Mouse (Mus musculus) limb, embryonic 14.5 days (tissue): Measurements from ENCODE around the gene Jpt2. TPM values are rescaled to one million over a fixed set of nuclear protein-coding genes. Genes with fewer than 3 reads are reported as not detected.
"Not testable (repeated sequence)": the region's sequence is repeated elsewhere in the genome, so short reads cannot be mapped to it uniquely, and the experiment has no call there.

Source experiments
- ATAC-seq: fragments of 200-750 bp; cut with Nextera tagmentation; 2 replicates; pipeline ENCODE4 v1.8.0; 2017; ENCODE audit warnings: low read depth, moderate number of reproducible peaks, moderate TSS enrichment; ENCODE audit not compliant: low FRiP score
- DNase-seq: peaks from one replicate; pipeline ENCODE4 v3.0.0-alpha.2; 2015; ENCODE audit warnings: low spot score
- H3K27ac ChIP-seq: fragments of 300-500 bp; sonication (generic); replicated peaks from 2 replicates; pipeline ENCODE4 v1.5.1; 2014; ENCODE audit warnings: low read depth, mild to moderate bottlenecking, low read length, moderate library complexity, mixed read lengths
- H3K27me3 ChIP-seq: fragments of 300-500 bp; sonication (generic); 2 replicates; pipeline ENCODE4 v1.6.1; 2014; ENCODE audit warnings: low read length, mixed read lengths; ENCODE audit not compliant: control insufficient read depth, insufficient read depth
- H3K36me3 ChIP-seq: fragments of 300-500 bp; sonication (generic); 2 replicates; pipeline ENCODE4 v1.6.1; 2014; ENCODE audit warnings: mild to moderate bottlenecking, low read length, moderate library complexity, mixed read lengths; ENCODE audit not compliant: control insufficient read depth, insufficient read depth
- H3K4me1 ChIP-seq: fragments of 300-500 bp; sonication (generic); 2 replicates; pipeline ENCODE4 v1.6.1; 2014; ENCODE audit warnings: antibody characterized with exemption, low read length, mixed read lengths; ENCODE audit not compliant: control insufficient read depth, insufficient read depth
- H3K4me2 ChIP-seq: fragments of 300-500 bp; sonication (generic); replicated peaks from 2 replicates; pipeline ENCODE4 v1.6.1; 2014; ENCODE audit warnings: low read depth, mild to moderate bottlenecking, low read length, moderate library complexity; ENCODE audit not compliant: severe bottlenecking
- H3K4me3 ChIP-seq: fragments of 300-500 bp; sonication (generic); replicated peaks from 2 replicates; pipeline ENCODE4 v1.5.1; 2014; ENCODE audit warnings: low read length
- H3K9ac ChIP-seq: fragments of 300-500 bp; sonication (generic); 2 replicates; pipeline ENCODE4 v1.6.1; 2014; ENCODE audit warnings: mild to moderate bottlenecking, low read depth, low read length, moderate library complexity; ENCODE audit not compliant: severe bottlenecking
- H3K9me3 ChIP-seq: fragments of 300-500 bp; sonication (generic); 2 replicates; pipeline ENCODE4 v1.6.1; 2016; ENCODE audit warnings: low read length; ENCODE audit not compliant: control insufficient read depth
- POLR2A ChIP-seq: fragments of 200-500 bp; IDR thresholded peaks from 2 replicates; pipeline ENCODE4 v1.8.0; 2012; ENCODE audit warnings: inconsistent platforms, mild to moderate bottlenecking, moderate library complexity, borderline replicate concordance; ENCODE audit not compliant: insufficient read depth, insufficient read length; ENCODE audit errors: extremely low read depth
- WGBS: fragments of 180-500 bp; shearing (Covaris S2); extraction: QIAGEN DNeasy Blood & Tissue Kit; methylation state at CpG from one replicate; pipeline ENCODE4 v1.1.7; 2014; 5-methylcytosine and 5-hydroxymethylcytosine counted together
- polyA plus RNA-seq, 2 experiments: library from polyadenylated mRNA; depleted of rRNA in 1 of 2; stranded (reverse) in 1 of 2; unstranded in 1 of 2; fragments of >200 nt; fragmentation: Nextera tagmentation in 1 of 2; extraction: Ambion mirVana in 1 of 2; gene quantifications; 2 replicates each; pipeline versions ENCODE4 v1.2.1 to v1.2.3; 2012 to 2014

Gene Jpt2
- polyA plus RNA-seq, 2 experiments = 89.6 to 98.7 TPM

GRCm38 (mm10) chr17:24960852-24961715 lies 595 bp upstream of the Jpt2 start:
- DNase-seq = no peak
- peak overlapping the region; percentile 86; the same call in 1 of the 2 replicates for H3K9ac ChIP-seq

GRCm38 (mm10) chr17:24959371-24959770 lies 1.1 kb downstream of the Jpt2 start:
- Histone ChIP-seq H3K9me3 (no peaks in the 10 kb centered on the region), H3K4me2 (peak overlapping the region; percentile 67), H3K9ac (peak overlapping the region; percentile 86), H3K27ac (peak overlapping the region; percentile 87; the same call in 1 of the 2 replicates), H3K36me3 (peaks cover 51% of the 10 kb centered on the region), H3K4me3 (peak overlapping the region; percentile 90), H3K4me1 (peaks cover 14% of the 10 kb centered on the region), H3K27me3 (no peaks in the 10 kb centered on the region)
- WGBS = 57% methylated on average over 8 of the region's 8 CpGs
- TF ChIP-seq POLR2A = no peak
- DNase-seq (no peak), ATAC-seq (no peak)

More at GRCm38 (mm10) chr17:24960852-24961715, 595 bp upstream of the Jpt2 start:
- 13% methylated on average over 21 of the region's 21 CpGs for WGBS
- no peaks in the 10 kb centered on the region for H3K9me3 ChIP-seq
- ATAC-seq = peak; percentile 24
- peaks cover 51% of the 10 kb centered on the region for H3K36me3 ChIP-seq
- H3K4me2 ChIP-seq = peak overlapping the region; percentile 67
- peak overlapping the region; percentile 90 for H3K4me3 ChIP-seq
- no peak for TF ChIP-seq POLR2A
- H3K27ac ChIP-seq = no peak overlapping the region
- H3K4me1 ChIP-seq = peaks cover 14% of the 10 kb centered on the region
- no peaks in the 10 kb centered on the region for H3K27me3 ChIP-seq

GRCm38 (mm10) chr17:24953291-24953690 lies 7.2 kb downstream of the Jpt2 start:
- ATAC-seq = no peak
- Histone ChIP-seq H3K27me3 (no peaks in the 10 kb centered on the region), H3K4me2 (no peak overlapping the region), H3K9ac (no peak overlapping the region), H3K4me1 (no peaks in the 10 kb centered on the region), H3K9me3 (no peaks in the 10 kb centered on the region), H3K27ac (no peak overlapping the region), H3K36me3 (peaks cover 63% of the 10 kb centered on the region), H3K4me3 (no peak overlapping the region)
- WGBS = 94% methylated on average over 2 of the region's 2 CpGs
- no peak for DNase-seq
- no peak for TF ChIP-seq POLR2A

GRCm38 (mm10) chr17:24950671-24951070 lies 9.8 kb downstream of the Jpt2 start:
- Histone ChIP-seq H3K27ac (no peak overlapping the region), H3K9ac (no peak overlapping the region), H3K4me2 (no peak overlapping the region), H3K36me3 (peaks cover 73% of the 10 kb centered on the region), H3K4me1 (no peaks in the 10 kb centered on the region), H3K27me3 (no peaks in the 10 kb centered on the region), H3K9me3 (no peaks in the 10 kb centered on the region), H3K4me3 (no peak overlapping the region)
- WGBS = 78% methylated on average over 2 of the region's 2 CpGs
- DNase-seq (no peak), ATAC-seq (no peak)
- no peak for TF ChIP-seq POLR2A

- Histone ChIP-seq H3K27ac (no peak overlapping the region), H3K9ac (no peak overlapping the region), H3K27me3 (no peaks in the 10 kb centered on the region), H3K4me2 (no peak overlapping the region), H3K9me3 (no peaks in the 10 kb centered on the region), H3K36me3 (peaks cover 71% of the 10 kb centered on the region), H3K4me3 (no peak overlapping the region), H3K4me1 (no peaks in the 10 kb centered on the region)
- DNase-seq = no peak
- 91% methylated on average over 5 of the region's 5 CpGs for WGBS
- ATAC-seq = no peak
- TF ChIP-seq POLR2A = no peak
Measured at GRCm38 (mm10) chr17:24948204-24948603, 12.3 kb downstream of the Jpt2 start.

GRCm38 (mm10) chr17:24943589-24943988 lies 16.9 kb downstream of the Jpt2 start:
- WGBS = 100% methylated on average over 1 of the region's 1 CpGs
- not testable (repeated sequence) for H3K9me3 ChIP-seq, H3K9ac ChIP-seq, DNase-seq, H3K27ac ChIP-seq, H3K27me3 ChIP-seq, H3K4me3 ChIP-seq, H3K4me2 ChIP-seq, ATAC-seq, H3K4me1 ChIP-seq
- peaks cover 52% of the 10 kb centered on the region for H3K36me3 ChIP-seq
